In genomic region chr4:132088921-132089320, GRCm38 (mm10) we compare ENCODE assay signal across 9 mouse cellular contexts. TPM values are rescaled to one million over a fixed set of nuclear protein-coding genes. Genes with fewer than 3 reads are reported as not detected.
DNase-seq lines count a peak whose midpoint lies in the region; ATAC-seq lines count a peak whose summit lies in the region.
"Had no signal": no experiment of that assay in that cellular context is flagged by ENCODE, and none has a peak within 500 bp of the region (broad histone marks: within the 10 kb centered on the region; RNA-seq: fewer than 3 reads in every experiment).

No protein-coding gene starts in this region.

- H3K27me3 ChIP-seq in midbrain, embryonic 14.5 days (ENCODE audit: control insufficient read depth, insufficient read depth, low read length): no peaks in the 10 kb centered on the region
- no peaks in the 10 kb centered on the region for H3K27me3 ChIP-seq in midbrain, embryonic 15.5 days (replicated peaks)
- H3K27me3 ChIP-seq in limb, embryonic 10.5 days (ENCODE audit: low read depth, poor library complexity, severe bottlenecking): no peaks in the 10 kb centered on the region
- H3K27me3 ChIP-seq: neural tube, embryonic 12.5 days had no signal

- no peaks in the 10 kb centered on the region for H3K36me3 ChIP-seq in midbrain, embryonic 14.5 days (ENCODE audit: control insufficient read depth, insufficient read depth, low read length)
- H3K36me3 ChIP-seq in midbrain, embryonic 15.5 days (replicated peaks): no peaks in the 10 kb centered on the region
- H3K36me3 ChIP-seq in limb, embryonic 10.5 days: no peaks in the 10 kb centered on the region
- H3K36me3 ChIP-seq: neural tube, embryonic 12.5 days had no signal

- 19% methylated on average over 7 of the region's 7 CpGs for WGBS in midbrain, embryonic 14.5 days
- WGBS in midbrain, embryonic 15.5 days: 20% methylated on average over 7 of the region's 7 CpGs
- WGBS in limb, embryonic 10.5 days: 28% methylated on average over 7 of the region's 7 CpGs

- intact Hi-C loops in gastrocnemius, postnatal 36 days (cut with DNase I): loop anchor here (1.0 to 5.0 kb wide), 2 partner anchors 90 to 258 kb away; no protein-coding TSS in a partner anchor

- H3K27ac ChIP-seq in midbrain, embryonic 14.5 days (replicated peaks; ENCODE audit: low read depth, low read length): no peak overlapping the region
- H3K27ac ChIP-seq in midbrain, embryonic 15.5 days: no peak overlapping the region
- no peak overlapping the region for H3K27ac ChIP-seq in limb, embryonic 10.5 days
- H3K27ac ChIP-seq: neural tube, embryonic 12.5 days had no signal

- H3K4me2 ChIP-seq in midbrain, embryonic 14.5 days (ENCODE audit: low read length): no peak overlapping the region
- H3K4me2 ChIP-seq in midbrain, embryonic 15.5 days: no peak overlapping the region
- H3K4me2 ChIP-seq: neural tube, embryonic 12.5 days had no signal

- peak; percentile 42 for DNase-seq in adrenal gland, adult 2 months
- no peak for DNase-seq in adrenal gland, adult 8-10 months
- peak; percentile 91 for DNase-seq in midbrain, embryonic 14.5 days
- DNase-seq in cerebellum, adult 18-20 months: peak; percentile 59 to 75
- DNase-seq in gastrocnemius, postnatal 36 days: peak; percentile 31 to 37
- DNase-seq in limb, embryonic 10.5 days (ENCODE audit: low spot score): peak; percentile 81

- no peaks in the 10 kb centered on the region for H3K9me3 ChIP-seq in midbrain, embryonic 14.5 days (ENCODE audit: control insufficient read depth, low read length)
- no peaks in the 10 kb centered on the region for H3K9me3 ChIP-seq in midbrain, embryonic 15.5 days
- no peaks in the 10 kb centered on the region for H3K9me3 ChIP-seq in limb, embryonic 10.5 days (replicated peaks)
- H3K9me3 ChIP-seq: neural tube, embryonic 12.5 days had no signal

- no peak for ATAC-seq in midbrain, embryonic 14.5 days (ENCODE audit: low FRiP score, low TSS enrichment)
- ATAC-seq in midbrain, embryonic 15.5 days (replicated peaks): no peak
- ATAC-seq in neutrophil, adult 5-6 weeks (ENCODE audit: extremely low read depth, insufficient number of reproducible peaks, low FRiP score, poor library complexity, severe bottlenecking): peak; percentile 61; the same call in 1 of the 2 replicates

- H3K4me3 ChIP-seq in midbrain, embryonic 14.5 days (replicated peaks; ENCODE audit: low read depth, low read length): no peak overlapping the region
- no peak overlapping the region for H3K4me3 ChIP-seq in midbrain, embryonic 15.5 days
- no peak overlapping the region for H3K4me3 ChIP-seq in limb, embryonic 10.5 days
- H3K4me3 ChIP-seq: neural tube, embryonic 12.5 days had no signal

- H3K4me1 ChIP-seq in midbrain, embryonic 14.5 days (ENCODE audit: control insufficient read depth, insufficient read depth, low read length): no peaks in the 10 kb centered on the region
- no peaks in the 10 kb centered on the region for H3K4me1 ChIP-seq in midbrain, embryonic 15.5 days
- peaks cover 6% of the 10 kb centered on the region for H3K4me1 ChIP-seq in limb, embryonic 10.5 days

- no peak overlapping the region for H3K9ac ChIP-seq in midbrain, embryonic 14.5 days (replicated peaks; ENCODE audit: low read length)
- H3K9ac ChIP-seq in midbrain, embryonic 15.5 days: no peak overlapping the region
- H3K9ac ChIP-seq: neural tube, embryonic 12.5 days had no signal

RNA-seq across cellular contexts. Expression of gene Epb41, which starts 13.8 kb away (rescaled TPM):
- total RNA-seq in adrenal gland, adult 2 months (2021): 10 to 100 TPM; 59.3 to 66.6 TPM
- polyA plus RNA-seq in adrenal gland, adult 2 months (2012; rRNA removed): 12.2 and 14.7 TPM in 2 replicates
- 10 to 100 TPM; 44.7 to 57.0 (median 55.7) TPM for total RNA-seq in adrenal gland, adult 8-10 months (2022)
- 88.3 and 116 TPM in 2 replicates for polyA plus RNA-seq in midbrain, embryonic 14.5 days (2014; fragmentation: Nextera tagmentation; extraction: Ambion mirVana)
- polyA plus RNA-seq in midbrain, embryonic 15.5 days (2015; fragmentation: Nextera tagmentation; extraction: Ambion mirVana): 74.4 and 80.1 TPM in 2 replicates
- total RNA-seq in gastrocnemius, postnatal 36 days (2021): 10 to 100 TPM; 92.0 to 92.7 TPM
- polyA plus RNA-seq in limb, embryonic 10.5 days (2016; fragmentation: Nextera tagmentation; extraction: Ambion mirVana): 105 and 122 TPM in 2 replicates
- 179 and 190 TPM in 2 replicates for total RNA-seq in neutrophil, adult 5-6 weeks (2017)

RNA-seq across cellular contexts. Expression of gene Gm10300, which starts 14.4 kb away (rescaled TPM):
- total RNA-seq in adrenal gland, adult 2 months (2021): under 1 TPM in 1 of 2 experiments, not detected in 1; 0.31 TPM
- polyA plus RNA-seq in adrenal gland, adult 2 months (2012; rRNA removed): 0.30 and 0.55 TPM in 2 replicates
- total RNA-seq in adrenal gland, adult 8-10 months (2022): under 1 TPM; 0.17 to 0.65 (median 0.40) TPM
- polyA plus RNA-seq in midbrain, embryonic 14.5 days (2014; fragmentation: Nextera tagmentation; extraction: Ambion mirVana): not detected in 2 replicates
- polyA plus RNA-seq in midbrain, embryonic 15.5 days (2015; fragmentation: Nextera tagmentation; extraction: Ambion mirVana): 0.08 TPM in 1 of 2 replicates, not detected in the other
- total RNA-seq in gastrocnemius, postnatal 36 days (2021): not detected
- polyA plus RNA-seq in limb, embryonic 10.5 days (2016; fragmentation: Nextera tagmentation; extraction: Ambion mirVana): not detected in 2 replicates
- 0.49 and 0.70 TPM in 2 replicates for total RNA-seq in neutrophil, adult 5-6 weeks (2017)
- polyA plus RNA-seq: neural tube, embryonic 12.5 days had no signal

RNA-seq across cellular contexts. Expression of gene Oprd1, which starts 55.4 kb away (rescaled TPM):
- total RNA-seq in adrenal gland, adult 2 months (2021): under 1 TPM; 0.63 to 0.90 TPM
- 1.3 and 1.6 TPM in 2 replicates for polyA plus RNA-seq in adrenal gland, adult 2 months (2012; rRNA removed)
- total RNA-seq in adrenal gland, adult 8-10 months (2022): 1 to 10 TPM in 2 of 4 experiments, under 1 TPM in 2; 0.70 to 1.4 (median 0.93) TPM
- 0.08 and 0.15 TPM in 2 replicates for polyA plus RNA-seq in midbrain, embryonic 14.5 days (2014; fragmentation: Nextera tagmentation; extraction: Ambion mirVana)
- polyA plus RNA-seq in midbrain, embryonic 15.5 days (2015; fragmentation: Nextera tagmentation; extraction: Ambion mirVana): 0.37 and 0.48 TPM in 2 replicates
- total RNA-seq in gastrocnemius, postnatal 36 days (2021): not detected
- polyA plus RNA-seq in limb, embryonic 10.5 days (2016; fragmentation: Nextera tagmentation; extraction: Ambion mirVana): 0.16 and 0.19 TPM in 2 replicates
- total RNA-seq in neutrophil, adult 5-6 weeks (2017): not detected in 2 replicates
